Mouse (Mus musculus): ENCODE measurements around the gene Ctdsp2.
A peak's percentile ranks its signal among the peaks of the same experiment; 100 is the strongest.

Gene Ctdsp2

GRCm38 (mm10) chr10:126990313-126991056, 12.0 kb downstream of the Ctdsp2 start:
- DNase-seq (ENCODE audit: low spot score in 2 of 2): peak; percentile 76 to 81

GRCm38 (mm10) chr10:126991676-126992075, 13.2 kb downstream of the Ctdsp2 start:
- no peak for DNase-seq (ENCODE audit: low spot score in 2 of 2)

- no peak for DNase-seq (ENCODE audit: low spot score in 2 of 2)
Measured at GRCm38 (mm10) chr10:126993621-126994020, 15.1 kb downstream of the Ctdsp2 start.

- no peak for DNase-seq (ENCODE audit: low spot score in 2 of 2)
Measured at GRCm38 (mm10) chr10:126997340-126998113, 19.0 kb downstream of the Ctdsp2 start.

- DNase-seq (ENCODE audit: low spot score in 2 of 2): no peak
Measured at GRCm38 (mm10) chr10:127000529-127000928, 22.0 kb downstream of the Ctdsp2 start, which contains the start of gene Avil. Gene Avil (plus strand): TSS chr10:127000709.

- DNase-seq (ENCODE audit: low spot score in 2 of 2): no peak
Measured at GRCm38 (mm10) chr10:127001297-127001696, 22.8 kb downstream of the Ctdsp2 start.

- no peak for DNase-seq (ENCODE audit: low spot score in 2 of 2)
Measured at GRCm38 (mm10) chr10:127002056-127002455, 23.5 kb downstream of the Ctdsp2 start.

GRCm38 (mm10) chr10:127002765-127003164, 24.2 kb downstream of the Ctdsp2 start:
- no peak for DNase-seq (ENCODE audit: low spot score in 2 of 2)

GRCm38 (mm10) chr10:127003334-127003733, 24.8 kb downstream of the Ctdsp2 start:
- no peak for DNase-seq (ENCODE audit: low spot score in 2 of 2)

GRCm38 (mm10) chr10:127003806-127004205, 25.3 kb downstream of the Ctdsp2 start:
- DNase-seq (ENCODE audit: low spot score in 2 of 2): no peak

GRCm38 (mm10) chr10:127016488-127016887, 38.0 kb downstream of the Ctdsp2 start:
- no peak for DNase-seq (ENCODE audit: low spot score in 2 of 2)

GRCm38 (mm10) chr10:127017071-127017470, 38.6 kb downstream of the Ctdsp2 start:
- no peak for DNase-seq (ENCODE audit: low spot score in 2 of 2)

GRCm38 (mm10) chr10:127018422-127018821, 39.9 kb downstream of the Ctdsp2 start:
- DNase-seq (ENCODE audit: low spot score in 2 of 2): no peak

- DNase-seq (ENCODE audit: low spot score in 2 of 2): peak; percentile 89
Measured at GRCm38 (mm10) chr10:127030336-127031296, 52.1 kb downstream of the Ctdsp2 start, which contains the start of gene Tsfm. Gene Tsfm (minus strand): TSS chr10:127030840.

- no peak for DNase-seq (ENCODE audit: low spot score in 2 of 2)
Measured at GRCm38 (mm10) chr10:127033301-127033741, 54.8 kb downstream of the Ctdsp2 start.

- no peak for DNase-seq (ENCODE audit: low spot score in 2 of 2)
Measured at GRCm38 (mm10) chr10:127036273-127036672, 57.8 kb downstream of the Ctdsp2 start.

GRCm38 (mm10) chr10:127037641-127038040, 59.1 kb downstream of the Ctdsp2 start:
- DNase-seq (ENCODE audit: low spot score in 2 of 2): no peak

GRCm38 (mm10) chr10:127040569-127041214, 62.2 kb downstream of the Ctdsp2 start:
- peak in 1 of 2 experiments; percentile 42 for DNase-seq (ENCODE audit: low spot score in 2 of 2)

- no peak for DNase-seq (ENCODE audit: low spot score in 2 of 2)
Measured at GRCm38 (mm10) chr10:127041274-127041766, 62.8 kb downstream of the Ctdsp2 start, which contains the start of the genes Mettl1 and Eef1akmt3. Gene Mettl1 (plus strand): TSS chr10:127041414. Gene Eef1akmt3 (minus strand): TSS chr10:127041513.

GRCm38 (mm10) chr10:127041774-127042338, 63.3 kb downstream of the Ctdsp2 start:
- peak; percentile 85 to 86 for DNase-seq (ENCODE audit: low spot score in 2 of 2)
